Mouse (Mus musculus) liver, embryonic 14.5 days (tissue): Measurements from ENCODE around the gene Pgap3.

Source experiments
- CTCF ChIP-seq: IDR thresholded peaks from 2 replicates; pipeline ENCODE4 v1.5.1; 2016; ENCODE audit warnings: antibody characterized with exemption, low read depth, control low read depth
- EP300 ChIP-seq: IDR thresholded peaks from 2 replicates; pipeline ENCODE4 v1.6.1; 2016; ENCODE audit warnings: antibody characterized with exemption, low read depth

DNA sequence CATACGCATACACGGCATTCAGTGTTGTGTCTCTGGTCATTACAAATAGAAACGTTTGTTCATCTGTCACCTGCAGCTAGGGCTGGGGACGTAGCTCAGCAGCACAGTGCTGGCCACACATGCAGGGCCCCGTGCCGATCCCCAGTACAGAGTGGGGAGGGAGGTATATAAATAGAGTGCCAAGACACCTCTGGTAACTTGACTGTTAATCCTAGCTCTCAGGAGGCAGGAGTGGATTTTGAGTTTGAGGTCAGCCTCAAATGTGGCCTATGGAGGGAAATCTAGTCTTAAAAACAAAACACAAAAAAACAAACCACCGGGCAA is 32.5 kb downstream of the Pgap3 start:
- TF ChIP-seq CTCF (no peak), EP300 (no peak)
